Mouse (Mus musculus) gastrocnemius, adult 2 months (tissue): ENCODE measurements around the gene Smchd1. TPM values are rescaled to one million over a fixed set of nuclear protein-coding genes. Genes with fewer than 3 reads are reported as not detected.
A peak's percentile ranks its signal among the peaks of the same experiment; 100 is the strongest.
"Not testable (repeated sequence)": the region's sequence is repeated elsewhere in the genome, so short reads cannot be mapped to it uniquely, and the experiment has no call there.

Experiments used
- DNase-seq: peaks from one replicate; pipeline ENCODE4 v3.0.0; 2022
- H3K27ac ChIP-seq: fragments of 200-600 bp; 2 replicates; pipeline ENCODE4 v1.8.1; 2022; ENCODE audit warnings: mild to moderate bottlenecking
- H3K4me3 ChIP-seq: fragments of 200-600 bp; 2 replicates; pipeline ENCODE4 v1.8.1; 2022; ENCODE audit warnings: mild to moderate bottlenecking, moderate library complexity
- CTCF ChIP-seq: fragments of 200-600 bp; IDR thresholded peaks from 2 replicates; pipeline ENCODE4 v1.8.1; 2022; ENCODE audit warnings: antibody characterized with exemption, mild to moderate bottlenecking, moderate library complexity
- intact Hi-C: fragments of 180-260 bp; cut with DNase I; formaldehyde crosslinking; loops from one replicate; pipeline ENCODE4 v1.15.1; 2025
- total RNA-seq, 2 experiments: library from RNA; stranded (reverse); gene quantifications; 2 replicates each; pipeline ENCODE4 v1.2.3; 2021

The Smchd1 gene
- total RNA-seq, 2 experiments from 2014 or later, result 11.0 to 12.1 TPM

DNA sequence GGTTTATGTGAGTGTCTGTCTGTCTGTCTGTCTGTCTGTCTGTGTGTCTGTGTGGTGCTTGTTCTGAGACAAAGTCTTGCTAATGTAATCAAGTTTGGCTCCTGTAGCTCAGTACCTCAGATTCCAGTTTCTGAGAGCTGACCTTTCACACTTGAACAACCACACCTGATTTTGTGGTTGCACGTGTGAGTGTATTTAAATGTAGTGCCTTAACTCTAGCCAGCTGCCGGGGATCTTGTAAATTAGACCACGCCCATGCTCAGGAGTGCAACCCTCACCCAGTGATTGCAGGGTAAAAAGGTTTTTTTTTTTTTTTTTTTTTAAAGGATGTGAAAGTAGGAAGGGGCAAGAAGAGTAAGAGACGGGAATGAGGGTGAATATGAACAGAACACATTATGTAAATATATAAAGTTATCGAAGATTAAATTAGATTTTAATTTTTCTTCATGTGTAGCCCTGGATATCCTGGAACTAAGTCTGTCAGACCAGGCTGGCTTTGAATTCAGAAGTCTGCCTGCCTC is 4.3 kb upstream of the Smchd1 start:
- no peak overlapping the region for H3K4me3 ChIP-seq
- no peak overlapping the region for H3K27ac ChIP-seq
- no peak for TF ChIP-seq CTCF
- no peak for DNase-seq
- intact Hi-C loops, result loop anchor here (5.0 kb wide), 1 partner anchor 48 kb away; the partner anchor contains the start of gene Ndc80

DNA sequence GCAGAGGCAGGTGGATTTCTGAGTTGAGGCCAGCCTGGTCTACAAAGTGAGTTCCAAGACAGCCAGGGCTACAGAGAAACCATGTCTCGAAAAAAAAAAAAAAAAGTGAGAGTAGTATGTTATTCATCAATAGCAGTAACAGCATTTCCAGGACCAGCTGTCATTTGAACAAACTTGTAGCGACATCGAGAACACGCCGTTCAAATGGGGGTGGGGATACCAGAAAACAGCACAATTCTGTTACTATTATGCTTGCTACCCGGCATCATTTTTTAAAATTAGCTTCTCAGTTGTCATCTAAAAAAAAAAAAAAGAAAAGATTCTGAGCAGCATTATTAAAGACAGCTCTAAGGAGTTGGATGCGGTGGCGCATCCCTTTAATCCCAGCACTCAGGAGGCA is 2.3 kb upstream of the Smchd1 start:
- intact Hi-C loops, result loop anchor here (5.0 kb wide), 1 partner anchor 50 kb away; the partner anchor contains the start of gene Ndc80
- Histone ChIP-seq H3K4me3 (no peak overlapping the region), H3K27ac (no peak overlapping the region)
- TF ChIP-seq CTCF, result no peak
- DNase-seq, result no peak

DNA sequence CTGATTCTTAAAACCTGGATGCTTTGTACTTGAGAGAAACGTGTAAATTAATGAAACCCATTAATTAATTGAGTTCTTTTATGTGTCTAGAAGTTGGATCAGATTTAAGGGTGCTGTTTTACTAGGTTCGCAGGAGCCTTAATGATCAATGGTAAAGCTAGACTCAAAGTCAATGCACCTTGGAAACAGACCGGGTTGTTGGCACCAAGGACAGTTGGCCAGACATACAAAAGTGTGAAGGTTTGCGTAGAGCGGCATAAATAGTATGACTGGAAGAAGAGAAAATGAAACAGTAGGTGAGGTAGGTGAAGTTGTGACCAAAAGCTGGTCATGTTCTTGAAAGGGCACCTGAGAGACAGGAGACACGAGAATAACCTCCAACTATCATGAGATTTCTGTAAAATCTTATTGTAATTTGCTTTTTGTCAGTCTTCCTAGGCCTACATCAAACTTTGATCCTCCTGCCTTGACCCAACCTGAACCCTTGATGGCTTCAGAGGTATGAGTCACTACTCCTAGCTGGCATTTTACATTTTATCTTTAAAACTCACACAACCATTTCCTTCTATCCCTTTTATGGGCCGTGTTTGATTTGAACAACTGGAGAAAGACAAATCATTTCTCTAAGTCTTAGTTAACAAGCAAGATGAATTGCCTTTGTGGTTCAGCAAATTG is 1.3 kb upstream of the Smchd1 start:
- no peak for TF ChIP-seq CTCF
- no peak for DNase-seq
- H3K4me3 ChIP-seq, result peak overlapping the region; percentile 80
- peak overlapping the region; percentile 96; the same call in 1 of the 2 replicates for H3K27ac ChIP-seq
- intact Hi-C loops, result loop anchor here (5.0 kb wide), 1 partner anchor 51 kb away; the partner anchor contains the start of gene Ndc80

DNA sequence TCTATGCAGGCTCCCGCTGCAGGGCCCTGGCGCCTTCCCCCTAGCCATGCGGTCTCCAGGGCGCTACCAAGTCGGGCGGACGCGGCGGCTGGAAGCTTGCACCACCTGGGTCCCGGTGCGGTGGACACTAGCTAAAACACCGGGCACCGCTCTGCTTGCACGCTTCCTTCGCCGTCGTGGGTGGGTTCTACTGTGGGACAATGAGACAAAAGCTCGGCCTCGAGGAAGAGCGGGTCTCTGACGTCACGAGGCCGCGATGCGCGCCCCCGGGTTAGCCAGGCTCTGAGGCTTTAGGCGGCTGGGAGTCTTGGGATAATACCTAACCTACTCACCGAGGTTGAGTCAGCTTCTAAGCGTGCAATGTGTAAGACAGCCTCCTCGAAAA is 554 bp upstream of the Smchd1 start:
- peak overlapping the region; percentile 96 for H3K27ac ChIP-seq
- intact Hi-C loops, result loop anchor here (5.0 kb wide), 1 partner anchor 52 kb away; the partner anchor contains the start of gene Ndc80
- H3K4me3 ChIP-seq, result peak overlapping the region; percentile 80
- DNase-seq, result peak; percentile 76
- no peak for TF ChIP-seq CTCF

DNA sequence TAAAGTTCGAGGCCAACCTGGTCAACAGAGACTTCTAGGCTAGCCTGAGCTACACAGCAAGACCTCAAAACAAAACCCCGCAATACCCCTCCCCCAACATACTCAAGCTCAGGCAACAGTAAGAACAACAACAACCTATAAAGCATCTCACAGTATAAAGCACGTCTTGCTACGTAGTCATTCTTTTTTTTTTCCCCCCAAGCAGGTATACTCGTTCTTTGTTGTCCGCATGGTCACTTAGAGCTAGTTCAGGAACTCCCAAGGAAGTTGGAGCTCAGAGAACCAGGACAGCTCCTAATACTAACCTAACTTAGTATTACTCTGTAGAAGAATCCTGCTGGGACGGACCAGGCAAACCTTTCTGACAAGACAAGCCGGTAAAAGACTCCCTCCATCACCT is 1.0 kb downstream of the Smchd1 start:
- H3K27ac ChIP-seq, result peak overlapping the region; percentile 96; the same call in 1 of the 2 replicates
- peak overlapping the region; percentile 80 for H3K4me3 ChIP-seq
- no peak for TF ChIP-seq CTCF
- no peak for DNase-seq
- intact Hi-C loops, result no loop called here

DNA sequence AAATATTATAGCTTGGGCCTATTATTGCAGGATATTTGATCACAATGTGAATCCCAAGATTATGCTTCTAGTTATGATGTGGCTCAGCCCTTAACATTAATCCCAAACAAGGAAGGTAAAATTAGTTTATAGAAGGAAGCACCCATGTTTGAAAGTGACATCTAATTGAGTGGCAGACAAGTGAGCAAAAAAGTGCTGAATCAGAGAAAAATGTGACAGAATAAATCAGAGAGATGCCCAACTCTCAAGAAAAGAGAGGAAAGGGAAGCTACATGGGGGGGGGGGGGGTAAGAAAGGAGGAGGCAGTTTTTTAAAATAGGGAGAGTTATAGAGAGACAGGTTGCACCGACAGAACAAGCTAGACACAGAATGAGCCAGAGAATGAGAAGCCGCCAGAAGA is 3.9 kb downstream of the Smchd1 start:
- no peak for DNase-seq
- Histone ChIP-seq H3K27ac (no peak overlapping the region), H3K4me3 (no peak overlapping the region)
- TF ChIP-seq CTCF, result no peak
- intact Hi-C loops, result no loop called here

DNA sequence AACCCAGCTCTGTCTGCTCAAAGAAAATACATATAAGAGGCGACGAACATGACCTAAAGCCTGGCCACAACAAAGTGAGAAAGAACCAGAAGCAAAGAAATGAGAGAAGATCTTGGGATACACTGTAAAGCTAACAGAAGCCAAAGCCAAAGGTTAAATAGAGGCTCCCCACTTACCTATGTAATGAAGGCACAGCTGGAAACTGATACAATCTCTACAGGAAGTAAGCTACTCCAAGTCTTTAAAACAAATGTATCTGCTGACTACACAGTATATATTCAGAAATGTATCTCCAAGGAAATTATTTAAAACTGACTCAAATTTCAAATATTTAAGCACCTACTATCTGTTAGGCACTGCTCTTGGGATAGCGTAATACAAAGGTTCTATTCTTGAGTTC is 14.8 kb downstream of the Smchd1 start:
- no peak for DNase-seq
- intact Hi-C loops, result no loop called here
- TF ChIP-seq CTCF, result no peak
- H3K4me3 ChIP-seq, result no peak overlapping the region
- H3K27ac ChIP-seq, result no peak overlapping the region

DNA sequence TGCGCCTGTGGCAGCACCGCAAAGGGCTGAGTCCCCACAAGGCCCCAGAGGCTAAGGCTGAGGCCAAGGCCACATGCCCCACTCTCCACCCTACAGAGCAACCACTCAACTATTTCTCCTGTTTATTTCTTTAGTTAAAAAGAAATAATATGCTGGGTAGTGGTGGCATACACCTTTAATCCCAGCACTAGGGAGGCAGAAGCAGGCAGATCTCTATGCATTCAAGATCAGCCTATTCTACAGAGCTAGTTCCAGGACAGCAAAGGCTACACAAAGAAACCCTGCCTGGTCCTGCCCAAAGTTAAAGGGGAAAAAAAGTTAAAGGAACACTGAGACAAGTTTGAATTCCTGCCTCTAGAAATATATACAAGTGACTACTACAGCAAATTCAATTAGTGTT is 15.3 kb downstream of the Smchd1 start, which contains the start of gene Gm4707:
Gene Gm4707 (minus strand): TSS at position 101 of the 400 bp plus-strand sequence.
- Histone ChIP-seq H3K27ac (no peak within 1 kb of the TSS), H3K4me3 (no peak within 1 kb of the TSS)
- TF ChIP-seq CTCF, result no peak
- intact Hi-C loops, result no loop called here
- no peak for DNase-seq

DNA sequence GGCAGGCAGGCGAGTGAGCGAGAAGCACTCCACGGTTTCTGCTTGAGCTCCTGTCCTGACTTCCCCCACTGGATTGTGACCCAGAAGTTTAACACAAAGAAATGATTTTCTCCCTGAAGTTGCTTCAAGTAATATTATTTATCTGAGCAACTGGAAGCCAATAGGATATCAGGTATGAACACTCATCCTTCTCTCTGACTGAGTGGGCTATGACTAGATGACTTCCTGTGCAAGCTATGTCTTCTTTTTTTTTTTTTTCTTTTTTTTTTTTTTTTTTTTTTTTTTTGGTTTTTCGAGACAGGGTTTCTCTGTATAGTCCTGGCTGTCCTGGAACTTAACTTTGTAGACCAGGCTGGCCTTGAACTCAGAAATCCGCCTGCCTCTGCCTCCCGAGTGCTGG is 17.8 kb downstream of the Smchd1 start:
- H3K27ac ChIP-seq, intact Hi-C loops, H3K4me3 ChIP-seq, DNase-seq: not testable (repeated sequence)

DNA sequence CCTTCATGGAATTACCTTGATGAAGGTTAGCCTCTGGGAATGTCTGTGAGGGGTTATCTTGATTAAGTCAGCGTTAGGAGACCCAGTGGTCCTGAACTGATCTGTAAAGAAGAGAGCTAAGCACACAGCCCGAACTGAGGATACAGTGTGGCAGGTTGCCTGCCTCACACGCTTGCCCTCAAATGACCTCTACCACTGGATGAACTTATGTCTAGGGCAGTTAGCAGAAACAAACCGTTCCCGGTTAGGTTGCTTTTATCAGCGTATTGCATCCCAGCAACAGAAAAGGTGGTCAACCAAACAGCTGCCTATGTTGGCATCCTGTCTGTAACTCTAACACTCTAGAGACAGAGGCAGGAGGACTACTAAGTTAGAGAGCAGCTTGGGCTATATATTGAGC is 30.0 kb downstream of the Smchd1 start:
- DNase-seq, result no peak
- TF ChIP-seq CTCF, result no peak
- no peak overlapping the region for H3K27ac ChIP-seq

DNA sequence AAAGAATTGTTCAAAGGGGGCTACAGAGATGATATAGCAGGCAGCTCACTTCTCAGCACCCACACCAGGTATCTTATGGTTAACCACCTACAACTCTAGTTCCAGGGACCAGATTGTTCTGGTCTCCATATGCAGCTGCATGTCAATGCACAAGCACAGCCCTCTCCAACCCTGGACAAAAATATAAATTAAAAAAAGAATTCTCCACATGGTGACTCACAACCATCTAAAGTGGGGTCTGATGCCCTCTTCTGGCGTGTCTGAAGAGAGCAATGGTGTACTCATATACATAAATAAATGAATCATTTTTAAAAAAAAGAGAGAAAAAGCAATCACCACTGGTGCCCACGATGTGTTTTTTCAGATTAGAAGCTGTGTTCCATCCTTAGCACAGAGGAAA is 30.4 kb downstream of the Smchd1 start:
- no peak for DNase-seq
- intact Hi-C loops, result no loop called here
- peak; percentile 29; the same call in 1 of the 2 replicates for TF ChIP-seq CTCF
- Histone ChIP-seq H3K27ac (no peak overlapping the region), H3K4me3 (no peak overlapping the region)

More for the DNA sequence above, 30.0 kb downstream of the Smchd1 start:
- intact Hi-C loops, result no loop called here
- no peak overlapping the region for H3K4me3 ChIP-seq

DNA sequence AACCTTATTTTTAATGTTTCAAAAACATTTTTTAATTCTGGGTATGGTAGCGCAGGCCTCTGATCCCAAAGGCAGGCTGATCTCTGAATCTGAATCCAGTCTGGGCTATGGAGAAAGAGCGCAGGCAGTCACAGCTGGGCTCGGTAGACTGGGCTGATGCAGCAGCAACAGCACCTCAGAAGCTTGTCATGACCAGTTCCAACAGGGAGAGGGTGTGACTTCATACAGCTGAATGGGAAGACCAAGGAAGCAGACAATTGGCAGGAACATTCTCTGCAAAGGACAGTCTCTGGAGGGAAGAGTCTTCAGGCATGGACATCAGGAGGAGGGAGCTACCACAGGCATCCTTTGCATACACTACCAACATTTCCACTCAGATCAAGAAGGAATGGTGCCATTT is 31.0 kb downstream of the Smchd1 start:
- intact Hi-C loops, result no loop called here

DNA sequence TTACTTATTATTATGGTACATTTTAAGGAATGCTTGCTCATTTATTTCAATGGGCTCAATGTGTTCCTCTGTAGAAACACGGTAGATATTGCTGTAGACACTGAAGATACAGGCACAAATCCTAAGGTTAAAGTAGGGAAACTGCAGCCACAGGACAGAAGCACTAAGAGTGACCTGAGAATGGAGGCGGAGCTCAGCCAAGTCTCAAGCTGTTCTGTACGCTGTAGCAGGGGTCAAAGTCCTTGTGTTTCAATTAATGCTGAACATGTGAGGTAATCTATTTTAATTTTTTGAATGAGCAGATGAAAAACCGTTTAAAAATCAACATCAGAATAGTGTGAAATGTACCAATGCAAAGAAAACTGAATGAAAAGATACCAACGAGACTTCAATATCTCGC is 31.9 kb downstream of the Smchd1 start:
- Histone ChIP-seq H3K27ac (no peak overlapping the region), H3K4me3 (no peak overlapping the region)
- TF ChIP-seq CTCF, result no peak
- DNase-seq, result no peak
- intact Hi-C loops, result no loop called here

More for the DNA sequence above, 31.0 kb downstream of the Smchd1 start:
- Histone ChIP-seq H3K27ac (no peak overlapping the region), H3K4me3 (no peak overlapping the region)
- DNase-seq, result no peak
- no peak for TF ChIP-seq CTCF

DNA sequence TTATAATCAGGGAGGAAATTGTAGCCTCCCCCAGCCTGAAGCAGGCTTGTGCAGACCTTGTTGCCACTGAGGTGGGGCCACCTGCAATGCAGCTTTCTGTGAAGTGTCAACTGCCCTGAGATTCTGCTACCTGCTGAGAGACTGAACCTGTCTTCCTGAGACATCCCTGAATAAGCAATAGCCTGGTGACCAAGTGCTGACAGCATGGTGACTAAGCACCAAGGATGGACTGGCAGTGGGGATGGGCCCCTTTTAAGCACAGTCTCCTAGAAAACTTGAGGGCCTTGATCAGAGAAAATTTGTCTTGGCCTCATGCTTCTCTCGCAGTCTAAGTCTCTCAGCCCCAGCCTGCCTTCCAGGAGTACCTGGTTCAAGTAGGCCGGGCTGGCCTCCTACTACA is 52.6 kb downstream of the Smchd1 start:
- intact Hi-C loops, DNase-seq, H3K4me3 ChIP-seq, H3K27ac ChIP-seq: not testable (repeated sequence)

DNA sequence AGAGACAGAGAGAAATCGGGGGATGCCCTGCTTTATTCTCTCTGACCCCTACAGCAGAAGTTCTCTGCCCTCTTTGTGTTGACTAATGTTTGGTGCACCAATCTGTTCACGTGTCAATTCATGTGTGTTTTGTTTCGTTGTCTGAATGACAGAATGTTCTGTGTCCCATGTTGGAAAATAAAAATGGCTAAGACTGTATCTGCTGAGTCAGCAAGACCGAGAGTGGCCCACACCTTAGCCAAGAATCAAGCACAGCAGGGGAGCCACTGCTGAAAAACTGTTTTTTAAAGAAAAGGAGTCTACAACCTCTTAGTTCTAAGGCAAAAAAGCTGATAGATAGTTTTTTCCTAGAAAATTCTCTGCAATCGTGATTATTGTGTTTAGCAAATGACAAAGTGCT is 55.7 kb downstream of the Smchd1 start:
- DNase-seq, H3K4me3 ChIP-seq, intact Hi-C loops, H3K27ac ChIP-seq: not testable (repeated sequence)
